Mouse (Mus musculus) heart, adult 2 months (tissue): ENCODE data around the gene Doc2b. TPM values are rescaled to one million over a fixed set of nuclear protein-coding genes. Genes with fewer than 3 reads are reported as not detected.
A peak's percentile ranks its signal among the peaks of the same experiment; 100 is the strongest.

ENCODE experiments used
- DNase-seq, 2 experiments: peaks; one replicate each; pipeline ENCODE4 v3.0.0; 2021
- H3K27ac ChIP-seq: fragments of 200-600 bp; 2 replicates; pipeline ENCODE4 v1.8.1; 2022
- H3K27me3 ChIP-seq: fragments of 200-500 bp; 2 replicates; pipeline ENCODE4 v1.6.1; 2012; ENCODE audit warnings: mild to moderate bottlenecking, low read length, inconsistent platforms, mixed read lengths; ENCODE audit not compliant: control insufficient read depth, insufficient read depth
- H3K36me3 ChIP-seq: fragments of 200-500 bp; 2 replicates; pipeline ENCODE4 v1.6.1; 2012; ENCODE audit warnings: low read length, inconsistent platforms; ENCODE audit not compliant: control insufficient read depth, insufficient read depth
- H3K4me1 ChIP-seq: fragments of 200-500 bp; 2 replicates; pipeline ENCODE4 v1.6.1; 2011; ENCODE audit warnings: low read length; ENCODE audit not compliant: control insufficient read depth, insufficient read depth
- H3K4me3 ChIP-seq: fragments of 200-600 bp; 2 replicates; pipeline ENCODE4 v1.8.1; 2022
- H3K79me2 ChIP-seq: fragments of 200-500 bp; replicated peaks from 2 replicates; pipeline ENCODE4 v1.6.1; 2012; ENCODE audit warnings: mild to moderate bottlenecking, inconsistent platforms, low read length, moderate library complexity, mixed read lengths; ENCODE audit not compliant: control insufficient read depth, insufficient read depth
- H3K9ac ChIP-seq: fragments of 200-500 bp; 2 replicates; pipeline ENCODE4 v1.6.1; 2012; ENCODE audit warnings: low read depth, mild to moderate bottlenecking, control low read depth, inconsistent platforms, low read length, mixed read lengths
- CTCF ChIP-seq: fragments of 200-600 bp; IDR thresholded peaks from 2 replicates; pipeline ENCODE4 v1.8.1; 2022; ENCODE audit warnings: antibody characterized with exemption, mild to moderate bottlenecking, moderate library complexity
- EP300 ChIP-seq: fragments of 200-500 bp; IDR thresholded peaks from 2 replicates; pipeline ENCODE4 v1.6.1; 2011; ENCODE audit warnings: low read depth, low read length, control low read depth; ENCODE audit not compliant: insufficient read depth
- POLR2A ChIP-seq: fragments of 200-500 bp; IDR thresholded peaks from 2 replicates; pipeline ENCODE4 v1.6.1; 2011; ENCODE audit warnings: mild to moderate bottlenecking, low read depth, low read length, control low read depth; ENCODE audit not compliant: insufficient read depth
- WGBS: fragments of 180-500 bp; shearing (Covaris S2); methylation state at CpG from one replicate; pipeline ENCODE4 v1.1.7; 2018; 5-methylcytosine and 5-hydroxymethylcytosine counted together
- intact Hi-C: fragments of 180-260 bp; cut with DNase I; formaldehyde crosslinking; loops from one replicate; pipeline ENCODE4 v1.15.1; 2025
- long read RNA-seq: library from polyadenylated mRNA; stranded (forward); transcript quantifications from one replicate; pipeline ENCODE4 v2.0.0, GENCODE M21; 2021
- polyA plus RNA-seq: library from polyadenylated mRNA; depleted of rRNA; stranded (reverse); fragments of >200 nt; gene quantifications from 2 replicates; pipeline ENCODE4 v1.2.3, GENCODE M21; 2012; rRNA removed
- total RNA-seq, 2 experiments: library from RNA; stranded (reverse); gene quantifications; 2 replicates each; pipeline ENCODE4 v1.2.3; 2021

The Doc2b gene
- total RNA-seq = under 1 TPM; 0.52 to 0.61 TPM
- polyA plus RNA-seq = 0.14 and 0.41 TPM in 2 replicates
- long read RNA-seq = 0 reads

- Histone ChIP-seq H3K27me3 (peaks cover 4% of the 10 kb centered on the region), H3K27ac (no peak within 1 kb of the TSS), H3K4me1 (no peaks in the 10 kb centered on the region; the same call in 1 of the 2 replicates), H3K9ac (peak within 1 kb of the TSS; percentile 38; the same call in 1 of the 2 replicates), H3K4me3 (peak within 1 kb of the TSS; percentile 43), H3K36me3 (no peaks in the 10 kb centered on the region), H3K79me2 (no peaks in the 10 kb centered on the region)
- intact Hi-C loops = no loop called here
- 8% methylated on average over 36 of the region's 37 CpGs for WGBS
- TF ChIP-seq CTCF (0 out of 2 replicates have a peak, but pooled peaks have one; percentile 9), POLR2A (no peak)
- DNase-seq = peak; percentile 30 to 49
Observed at GRCm38 (mm10) chr11:75796029-75796445, at the start of gene Doc2b. TSS of gene Doc2b (minus strand) at chr11:75796049.

GRCm38 (mm10) chr11:75842904-75843619 is 47.2 kb upstream of the Doc2b start:
- intact Hi-C loops = no loop called here
- TF ChIP-seq CTCF (no peak), EP300 (no peak), POLR2A (no peak)
- WGBS = 86% methylated on average over 4 of the region's 4 CpGs
- Histone ChIP-seq H3K4me3 (no peak overlapping the region), H3K9ac (no peak overlapping the region), H3K27ac (no peak overlapping the region), H3K36me3 (no peaks in the 10 kb centered on the region), H3K79me2 (no peaks in the 10 kb centered on the region), H3K27me3 (no peaks in the 10 kb centered on the region), H3K4me1 (peaks cover 2% of the 10 kb centered on the region; the same call in 1 of the 2 replicates)
- no peak for DNase-seq

DNA sequence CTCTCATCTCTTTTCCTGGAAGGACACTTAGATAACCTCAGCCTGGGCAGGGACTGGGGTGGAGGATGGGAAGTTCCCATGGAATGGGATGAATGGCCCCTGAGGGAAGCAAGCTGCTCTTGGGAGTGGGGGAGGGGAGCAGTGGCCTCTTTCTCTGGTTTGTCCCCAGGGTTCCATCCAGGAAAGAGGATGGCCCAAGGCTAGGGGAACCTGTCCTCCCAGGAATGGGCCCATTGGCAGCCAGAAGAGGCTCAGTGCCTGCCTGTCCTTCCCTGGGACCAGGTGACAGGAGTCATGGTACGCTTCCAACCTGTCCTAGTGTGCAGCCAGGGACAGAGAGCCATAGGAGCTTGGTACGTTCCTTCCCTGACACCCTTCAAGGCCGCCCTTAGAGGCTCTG is 45.7 kb upstream of the Doc2b start:
- H3K79me2 ChIP-seq = no peaks in the 10 kb centered on the region
- H3K4me3 ChIP-seq = no peak overlapping the region
- H3K4me1 ChIP-seq = peaks cover 2% of the 10 kb centered on the region; the same call in 1 of the 2 replicates
- H3K36me3 ChIP-seq = no peaks in the 10 kb centered on the region
- no peak overlapping the region for H3K27ac ChIP-seq
- WGBS = 79% methylated on average over 3 of the region's 3 CpGs
- intact Hi-C loops = no loop called here
- H3K27me3 ChIP-seq = no peaks in the 10 kb centered on the region
- no peak overlapping the region for H3K9ac ChIP-seq
- DNase-seq = no peak
- TF ChIP-seq POLR2A (no peak), CTCF (no peak), EP300 (no peak)

- no peak overlapping the region for H3K4me3 ChIP-seq
- no peak for DNase-seq
- H3K36me3 ChIP-seq = no peaks in the 10 kb centered on the region
- no peak overlapping the region for H3K9ac ChIP-seq
- intact Hi-C loops = no loop called here
- WGBS = 67% methylated on average over 12 of the region's 12 CpGs
- no peak for TF ChIP-seq CTCF
- no peak for TF ChIP-seq POLR2A
- TF ChIP-seq EP300 = no peak
- H3K79me2 ChIP-seq = no peaks in the 10 kb centered on the region
- H3K27ac ChIP-seq = no peak overlapping the region
- peaks cover 2% of the 10 kb centered on the region; the same call in 1 of the 2 replicates for H3K4me1 ChIP-seq
- no peaks in the 10 kb centered on the region for H3K27me3 ChIP-seq
Observed at GRCm38 (mm10) chr11:75839536-75840430, 43.9 kb upstream of the Doc2b start.

- intact Hi-C loops = no loop called here
- Histone ChIP-seq H3K9ac (no peak overlapping the region), H3K4me3 (no peak overlapping the region), H3K27ac (no peak overlapping the region), H3K36me3 (no peaks in the 10 kb centered on the region), H3K4me1 (peaks cover 2% of the 10 kb centered on the region; the same call in 1 of the 2 replicates), H3K27me3 (no peaks in the 10 kb centered on the region), H3K79me2 (no peaks in the 10 kb centered on the region)
- TF ChIP-seq EP300 (no peak), POLR2A (no peak), CTCF (no peak)
- DNase-seq = no peak
- WGBS = 87% methylated on average over 10 of the region's 10 CpGs
Observed at GRCm38 (mm10) chr11:75838861-75839426, 43.1 kb upstream of the Doc2b start.
